Mouse (Mus musculus): ENCODE results near the gene BC025920. TPM values are rescaled to one million over a fixed set of nuclear protein-coding genes. Genes with fewer than 3 reads are reported as not detected.
A peak's percentile ranks its signal among the peaks of the same experiment; 100 is the strongest.

The BC025920 gene
- polyA plus RNA-seq, 1 experiment from 2014 or later = 1.8 TPM

- peaks cover 69% of the 10 kb centered on the region for H3K4me1 ChIP-seq
- H3K36me3 ChIP-seq (replicated peaks) = peaks cover 11% of the 10 kb centered on the region; the same call in 1 of the 2 replicates
- H3K27me3 ChIP-seq (replicated peaks) = peaks cover 31% of the 10 kb centered on the region
- no peak for ATAC-seq (replicated peaks)
- no peak overlapping the region for H3K4me2 ChIP-seq
- no peak overlapping the region for H3K9ac ChIP-seq
- no peaks in the 10 kb centered on the region for H3K9me3 ChIP-seq
- 35% methylated on average over 20 of the region's 20 CpGs for whole genome bisulfite sequencing
- H3K4me3 ChIP-seq = no peak overlapping the region
- no peak overlapping the region for H3K27ac ChIP-seq
Measured at GRCm38 (mm10) chr10:81565257-81566228, 40.5 kb upstream of the BC025920 start.

DNA sequence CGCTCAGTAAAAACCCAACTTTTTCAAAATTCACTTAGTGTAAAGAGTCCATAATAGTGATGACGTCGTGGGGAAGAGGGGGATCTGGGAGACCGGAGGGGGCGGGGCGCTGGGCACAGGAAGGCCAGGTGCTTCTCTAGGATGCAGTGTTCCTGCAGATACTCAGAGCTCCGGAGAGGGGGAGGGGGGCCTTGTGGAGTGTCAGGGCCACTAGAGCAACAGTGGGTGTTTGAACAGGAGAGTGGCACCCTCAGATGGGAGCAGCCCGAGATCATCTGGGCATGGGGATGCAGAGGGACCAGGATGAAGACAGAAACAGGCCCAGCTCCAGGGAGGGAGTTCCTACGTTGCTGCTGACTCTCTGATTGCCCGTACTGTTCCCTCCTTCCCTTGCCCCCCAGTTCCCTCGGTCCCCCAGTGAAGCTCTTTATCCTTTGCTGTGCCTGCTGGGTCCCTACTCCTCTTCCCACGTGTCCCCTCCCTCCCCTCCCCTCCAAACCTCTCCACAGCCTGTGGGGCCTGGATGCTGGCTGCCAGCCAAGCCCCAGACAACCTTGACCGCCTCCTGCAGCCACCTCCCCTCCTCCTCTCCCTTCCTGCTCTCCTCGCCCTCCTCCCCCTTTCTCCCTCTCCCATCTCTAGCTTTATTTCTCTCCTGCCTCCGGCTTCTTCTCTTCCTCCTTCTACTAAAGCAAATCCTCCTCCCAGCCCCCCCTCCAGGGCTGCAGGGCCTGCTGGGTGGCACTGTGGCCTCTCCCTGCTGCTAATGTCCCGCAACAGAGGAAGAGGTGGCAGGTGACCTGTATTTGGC, 37.5 kb upstream of the BC025920 start:
- no peak for ATAC-seq (replicated peaks)
- Histone ChIP-seq H3K4me2 (peak overlapping the region; percentile 17), H3K9me3 (no peaks in the 10 kb centered on the region), H3K9ac (no peak overlapping the region), H3K36me3 (replicated peaks) (peaks cover 11% of the 10 kb centered on the region; the same call in 1 of the 2 replicates), H3K27ac (peak overlapping the region; percentile 89), H3K4me1 (peaks cover 65% of the 10 kb centered on the region), H3K4me3 (no peak overlapping the region), H3K27me3 (replicated peaks) (peaks cover 44% of the 10 kb centered on the region)
- 9% methylated on average over 15 of the region's 16 CpGs for WGBS

GRCm38 (mm10) chr10:81569507-81570237, 36.4 kb upstream of the BC025920 start:
- no peak for ATAC-seq (replicated peaks)
- H3K4me3 ChIP-seq = no peak overlapping the region
- 40% methylated on average over 9 of the region's 9 CpGs for WGBS
- H3K9ac ChIP-seq = no peak overlapping the region
- H3K36me3 ChIP-seq (replicated peaks) = peaks cover 8% of the 10 kb centered on the region; the same call in 1 of the 2 replicates
- peak overlapping the region; percentile 89 for H3K27ac ChIP-seq
- H3K27me3 ChIP-seq (replicated peaks) = peaks cover 53% of the 10 kb centered on the region
- H3K4me1 ChIP-seq = peaks cover 56% of the 10 kb centered on the region
- no peaks in the 10 kb centered on the region for H3K9me3 ChIP-seq
- H3K4me2 ChIP-seq = no peak overlapping the region

- Histone ChIP-seq H3K27ac (peak overlapping the region; percentile 89), H3K9ac (0 out of 2 replicates have a peak overlapping the region, but pooled peaks have one; percentile 10), H3K27me3 (replicated peaks) (peaks cover 47% of the 10 kb centered on the region), H3K9me3 (no peaks in the 10 kb centered on the region), H3K4me2 (peak overlapping the region; percentile 73), H3K36me3 (replicated peaks) (peaks cover 1% of the 10 kb centered on the region; the same call in 1 of the 2 replicates), H3K4me1 (peaks cover 56% of the 10 kb centered on the region), H3K4me3 (peak overlapping the region; percentile 38)
- 0% methylated on average over 11 of the region's 11 CpGs for WGBS
- peak; percentile 27 for ATAC-seq (replicated peaks)
Measured at GRCm38 (mm10) chr10:81570238-81570800, 35.8 kb upstream of the BC025920 start.

DNA sequence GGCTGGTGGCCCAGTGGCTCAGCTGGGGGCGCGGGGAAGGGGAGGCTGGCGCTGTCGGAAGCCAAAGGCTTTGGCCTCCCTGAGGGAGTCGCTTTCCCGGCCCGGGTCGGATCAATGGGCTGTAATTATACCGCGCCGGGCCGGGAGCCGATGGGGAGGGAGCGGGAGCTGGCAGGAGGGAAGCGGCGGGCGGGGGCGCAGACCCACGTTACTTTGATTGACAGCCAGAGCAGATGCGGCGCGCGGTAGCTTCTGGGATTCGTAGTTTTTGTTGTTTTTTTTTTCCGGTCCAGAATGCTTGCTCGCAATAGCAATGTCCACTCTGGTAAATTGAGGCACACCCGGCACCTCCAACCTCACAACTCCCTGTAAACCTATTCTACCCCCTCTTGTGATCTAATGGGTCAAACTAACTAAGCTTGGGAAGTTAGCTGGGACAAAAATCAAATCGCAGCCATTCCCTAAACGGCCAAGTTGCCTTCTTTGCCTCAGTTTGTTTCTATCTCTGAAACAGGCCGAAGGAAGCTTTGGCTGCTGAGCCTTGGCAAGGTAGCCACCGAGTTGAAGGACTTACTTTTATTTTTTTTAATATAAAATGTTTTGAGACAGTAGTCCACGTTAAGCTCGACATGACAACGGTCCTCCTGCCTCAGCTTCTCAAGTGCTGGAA, 35.1 kb upstream of the BC025920 start:
- Histone ChIP-seq H3K4me1 (peaks cover 62% of the 10 kb centered on the region), H3K27me3 (replicated peaks) (peaks cover 45% of the 10 kb centered on the region)
- under 1% methylated on average over 34 of the region's 34 CpGs for WGBS

GRCm38 (mm10) chr10:81571501-81571876, 34.6 kb upstream of the BC025920 start:
- Histone ChIP-seq H3K27me3 (replicated peaks) (peaks cover 46% of the 10 kb centered on the region), H3K9ac (no peak overlapping the region), H3K9me3 (no peaks in the 10 kb centered on the region), H3K4me2 (peak overlapping the region; percentile 73), H3K36me3 (replicated peaks) (no peaks in the 10 kb centered on the region), H3K4me1 (peaks cover 66% of the 10 kb centered on the region), H3K4me3 (peak overlapping the region; percentile 38), H3K27ac (peak overlapping the region; percentile 89)
- peak; percentile 94 for ATAC-seq (replicated peaks)
- 1% methylated on average over 18 of the region's 18 CpGs for WGBS

More for the DNA sequence above, 35.1 kb upstream of the BC025920 start:
- H3K9me3 ChIP-seq = no peaks in the 10 kb centered on the region
- H3K27ac ChIP-seq = peak overlapping the region; percentile 89
- 0 out of 2 replicates have a peak overlapping the region, but pooled peaks have one; percentile 10 for H3K9ac ChIP-seq
- H3K36me3 ChIP-seq (replicated peaks) = no peaks in the 10 kb centered on the region
- peak; percentile 70 for ATAC-seq (replicated peaks)
- H3K4me2 ChIP-seq = peak overlapping the region; percentile 73
- H3K4me3 ChIP-seq = peak overlapping the region; percentile 38

- peak; percentile 2; the same call in 1 of the 2 replicates for ATAC-seq (replicated peaks)
- peaks cover 66% of the 10 kb centered on the region for H3K4me1 ChIP-seq
Measured at GRCm38 (mm10) chr10:81572133-81572671, 33.9 kb upstream of the BC025920 start.

GRCm38 (mm10) chr10:81572975-81573374, 33.1 kb upstream of the BC025920 start:
- ATAC-seq (replicated peaks) = no peak
- H3K36me3 ChIP-seq (replicated peaks) = no peaks in the 10 kb centered on the region
- H3K9me3 ChIP-seq = no peaks in the 10 kb centered on the region
- H3K27ac ChIP-seq = no peak overlapping the region
- no peak overlapping the region for H3K4me3 ChIP-seq
- WGBS = 12% methylated on average over 9 of the region's 9 CpGs
- H3K4me2 ChIP-seq = no peak overlapping the region
- no peak overlapping the region for H3K9ac ChIP-seq
- H3K27me3 ChIP-seq (replicated peaks) = peaks cover 44% of the 10 kb centered on the region
- H3K4me1 ChIP-seq = peaks cover 63% of the 10 kb centered on the region

More at GRCm38 (mm10) chr10:81572133-81572671, 33.9 kb upstream of the BC025920 start:
- Histone ChIP-seq H3K4me2 (peak overlapping the region; percentile 73), H3K4me3 (peak overlapping the region; percentile 38), H3K9me3 (no peaks in the 10 kb centered on the region), H3K9ac (no peak overlapping the region), H3K36me3 (replicated peaks) (no peaks in the 10 kb centered on the region), H3K27me3 (replicated peaks) (peaks cover 45% of the 10 kb centered on the region), H3K27ac (peak overlapping the region; percentile 43; the same call in 1 of the 2 replicates)
- 5% methylated on average over 9 of the region's 9 CpGs for WGBS

DNA sequence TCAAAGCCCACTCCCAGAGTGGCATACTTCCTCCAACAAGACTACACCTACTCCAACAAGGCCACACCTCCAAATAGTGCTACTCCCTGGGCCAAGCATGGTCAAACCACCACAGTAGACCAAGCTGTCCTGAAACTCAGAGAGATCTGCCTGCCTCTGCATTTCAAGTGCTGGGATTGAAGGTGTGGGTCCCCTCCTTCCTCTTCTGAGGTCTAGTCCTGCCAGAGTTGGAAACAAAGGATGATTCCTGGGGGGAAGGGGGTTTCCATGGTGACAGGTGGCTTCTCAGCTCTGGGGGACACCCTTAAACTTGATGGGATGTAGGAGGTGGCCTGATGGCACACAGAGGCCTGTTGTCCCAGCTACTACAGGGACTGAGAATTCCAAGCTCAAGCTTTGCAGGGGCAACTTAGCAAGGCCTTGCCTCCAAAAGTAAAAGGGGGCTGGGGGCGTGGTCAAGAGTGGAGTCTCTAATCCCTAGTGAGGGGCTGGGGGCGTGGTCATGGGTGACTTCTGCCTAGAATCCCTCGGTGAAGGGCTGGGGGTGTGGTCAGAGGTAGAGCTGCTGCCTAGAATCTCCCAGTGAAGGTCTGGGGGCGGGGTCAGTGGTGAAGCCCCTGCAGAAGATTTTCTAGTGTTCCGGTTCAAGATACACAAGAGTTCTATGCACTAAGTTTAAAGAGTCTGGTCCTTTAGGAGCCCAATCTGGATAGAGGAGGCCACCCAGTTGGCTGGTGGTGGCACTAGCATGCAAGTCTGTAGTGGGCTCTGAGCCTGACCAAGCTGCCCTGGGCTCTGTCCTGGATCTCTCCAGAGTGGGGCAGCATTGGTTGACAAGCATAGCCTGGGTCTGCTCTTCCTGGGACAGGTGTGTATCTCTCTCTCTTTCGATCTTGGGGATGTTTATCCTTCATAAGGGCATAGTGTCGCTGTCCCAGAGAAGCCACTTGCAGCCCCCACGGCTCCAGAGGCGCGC, 31.7 kb upstream of the BC025920 start, which contains the start of gene Tle2:
Gene Tle2 (plus strand): TSS at position 481 of the 976 bp plus-strand sequence.
- Histone ChIP-seq H3K27ac (peak within 1 kb of the TSS; percentile 46; the same call in 1 of the 2 replicates), H3K9ac (peak within 1 kb of the TSS; percentile 76), H3K9me3 (no peaks in the 10 kb centered on the region), H3K36me3 (replicated peaks) (no peaks in the 10 kb centered on the region), H3K27me3 (replicated peaks) (peaks cover 58% of the 10 kb centered on the region), H3K4me3 (peak within 1 kb of the TSS; percentile 58), H3K4me1 (peaks cover 50% of the 10 kb centered on the region), H3K4me2 (peak within 1 kb of the TSS; percentile 84)
- ATAC-seq (replicated peaks) = no peak
- 18% methylated on average over 10 of the region's 10 CpGs for WGBS

DNA sequence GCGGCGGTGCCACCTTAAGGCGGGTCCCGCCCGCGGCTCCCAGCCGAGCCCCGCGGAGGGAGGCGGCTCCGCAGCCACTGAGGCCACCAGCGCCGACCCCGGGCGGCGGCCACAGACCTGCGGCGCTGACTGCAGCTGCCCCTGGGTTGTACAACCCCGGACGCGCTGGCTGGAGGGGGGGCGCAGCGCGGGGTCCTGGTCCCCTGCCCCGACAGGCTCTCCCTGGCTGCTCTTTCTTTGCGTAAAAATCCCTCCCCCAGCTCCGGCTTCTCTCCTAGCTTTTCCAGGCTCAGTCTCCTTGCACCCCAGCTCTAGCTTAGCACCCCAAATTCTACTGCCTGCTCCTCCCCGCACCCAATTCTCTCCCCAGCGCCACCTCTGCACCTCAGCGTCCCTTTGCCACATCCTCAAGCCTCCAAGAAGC, 30.9 kb upstream of the BC025920 start:
- Histone ChIP-seq H3K9me3 (no peaks in the 10 kb centered on the region), H3K4me2 (peak overlapping the region; percentile 84), H3K27ac (peak overlapping the region; percentile 46; the same call in 1 of the 2 replicates), H3K36me3 (replicated peaks) (no peaks in the 10 kb centered on the region), H3K4me1 (peaks cover 42% of the 10 kb centered on the region), H3K9ac (peak overlapping the region; percentile 76), H3K4me3 (peak overlapping the region; percentile 58), H3K27me3 (replicated peaks) (peaks cover 65% of the 10 kb centered on the region)
- ATAC-seq (replicated peaks) = no peak
- WGBS = under 1% methylated on average over 30 of the region's 30 CpGs
